Mouse (Mus musculus) left cerebral cortex, postnatal 10 days (tissue): ENCODE measurements around the gene Kat2b. TPM values are rescaled to one million over a fixed set of nuclear protein-coding genes. Genes with fewer than 3 reads are reported as not detected.
"Not testable (repeated sequence)": the region's sequence is repeated elsewhere in the genome, so short reads cannot be mapped to it uniquely, and the experiment has no call there.

Source experiments
- DNase-seq, 2 experiments: peaks; one replicate each; pipeline ENCODE4 v3.0.0; 2021 to 2022; ENCODE audit warnings: low spot score in 2 of 2, mixed read lengths in 1 of 2; ENCODE audit errors: extremely low spot score in 1 of 2
- intact Hi-C: fragments of 180-260 bp; cut with DNase I; formaldehyde crosslinking; loops from one replicate; pipeline ENCODE4 v1.15.1; 2025
- total RNA-seq, 2 experiments: library from RNA; stranded (reverse); gene quantifications; 2 replicates each; pipeline ENCODE4 v1.2.3; 2021

Kat2b gene
- total RNA-seq, result 10 to 100 TPM; 10.5 to 20.3 TPM

DNA sequence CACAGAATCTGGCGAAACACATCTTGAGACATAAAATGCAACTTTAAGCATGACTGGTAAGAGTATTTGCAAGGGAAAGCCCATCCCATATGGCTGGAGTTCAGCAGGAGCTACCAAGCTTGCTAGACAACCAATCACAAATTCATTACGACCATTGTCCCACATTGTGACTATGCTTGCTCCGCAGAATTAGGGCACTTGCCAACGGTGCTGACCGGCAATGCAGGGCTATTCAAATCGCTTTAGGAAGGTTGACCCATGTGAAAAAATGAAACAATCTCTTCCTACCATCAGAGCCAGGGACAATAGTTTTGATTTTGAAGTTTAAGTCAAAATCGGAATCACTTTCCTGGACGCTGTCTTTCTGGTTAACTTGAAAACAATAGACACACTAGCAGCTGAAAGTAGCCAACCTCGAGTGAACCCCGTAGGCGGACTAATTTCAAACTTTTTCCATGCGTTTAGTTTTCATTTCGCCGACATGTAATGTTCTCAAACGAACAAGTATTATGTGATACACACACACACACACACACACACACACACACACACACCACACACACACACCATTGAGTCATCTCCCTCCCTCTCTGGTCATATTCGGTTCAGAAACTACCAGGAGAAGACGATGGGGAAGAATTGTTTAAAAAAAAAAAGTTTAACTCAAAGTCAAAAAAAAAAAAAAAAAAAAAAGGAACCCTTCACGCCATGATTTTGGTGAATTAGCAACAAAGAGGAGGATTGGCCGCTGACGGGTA is at the start of gene Kat2b:
TSS of gene Kat2b (plus strand) at position 701 of the 758 bp plus-strand sequence.
- intact Hi-C loops, result no loop called here

DNA sequence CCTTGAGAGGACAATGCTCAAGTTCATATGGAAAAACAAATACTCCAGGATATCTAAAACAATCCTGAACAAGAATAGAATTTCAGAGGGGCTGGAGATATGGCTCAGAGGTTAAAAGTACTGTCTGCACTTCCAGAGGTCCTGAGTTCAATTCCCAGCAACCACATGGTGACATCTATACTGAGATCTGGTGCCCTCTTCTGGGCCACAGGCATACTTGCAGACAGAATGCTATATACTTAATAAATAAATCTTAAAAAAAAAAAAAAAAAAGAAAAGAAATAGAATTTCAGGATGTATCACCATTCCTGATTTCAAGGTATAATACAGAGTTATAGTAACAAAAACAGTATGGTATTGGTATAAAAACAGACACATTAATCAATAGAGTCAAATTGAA is 47.3 kb upstream of the Kat2b start:
- intact Hi-C loops, result no loop called here
- no peak for DNase-seq

More for the DNA sequence above, at the start of gene Kat2b:
- peak in 1 of 2 experiments; percentile 30 for DNase-seq

DNA sequence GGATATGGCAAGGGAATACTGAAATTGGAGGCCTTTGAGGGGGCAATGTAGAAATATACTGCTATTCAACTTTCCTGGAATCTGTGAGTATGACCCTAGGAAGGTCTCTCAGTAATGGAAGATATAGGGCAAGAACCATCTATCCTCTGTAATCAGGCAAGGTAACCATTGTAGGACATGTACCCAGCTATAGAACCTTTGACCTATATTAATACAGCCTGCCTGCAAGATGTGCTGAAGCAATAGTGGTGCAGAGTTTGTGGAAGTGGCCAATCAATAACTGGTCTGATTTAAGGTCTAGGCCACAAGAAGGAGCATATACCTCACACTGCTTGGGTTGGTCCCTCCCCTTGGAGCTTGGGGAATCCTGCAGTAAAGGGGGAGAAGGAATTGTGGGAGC is 46.2 kb upstream of the Kat2b start:
- intact Hi-C loops, result no loop called here

DNA sequence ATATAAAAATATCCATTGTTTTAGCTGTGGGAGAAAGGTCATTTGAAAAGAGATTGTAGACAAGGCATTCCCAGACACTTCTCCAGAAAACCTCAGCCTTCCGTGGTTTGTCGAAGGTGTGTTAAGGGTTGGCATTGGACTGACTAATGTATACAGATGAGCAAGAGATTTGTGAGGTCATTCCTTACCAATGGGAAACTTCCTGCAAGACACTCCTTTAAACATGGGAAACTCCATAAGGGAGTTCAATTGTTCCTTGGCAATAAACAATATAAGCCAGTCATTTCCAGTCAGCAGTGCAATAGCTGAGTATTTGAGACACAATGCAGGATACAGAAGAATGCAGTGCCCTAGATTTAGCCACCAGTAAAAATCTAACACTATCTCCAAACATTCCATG is 38.6 kb upstream of the Kat2b start:
- intact Hi-C loops, result no loop called here
- DNase-seq, result no peak

More for the DNA sequence above, 46.2 kb upstream of the Kat2b start:
- DNase-seq, result no peak

DNA sequence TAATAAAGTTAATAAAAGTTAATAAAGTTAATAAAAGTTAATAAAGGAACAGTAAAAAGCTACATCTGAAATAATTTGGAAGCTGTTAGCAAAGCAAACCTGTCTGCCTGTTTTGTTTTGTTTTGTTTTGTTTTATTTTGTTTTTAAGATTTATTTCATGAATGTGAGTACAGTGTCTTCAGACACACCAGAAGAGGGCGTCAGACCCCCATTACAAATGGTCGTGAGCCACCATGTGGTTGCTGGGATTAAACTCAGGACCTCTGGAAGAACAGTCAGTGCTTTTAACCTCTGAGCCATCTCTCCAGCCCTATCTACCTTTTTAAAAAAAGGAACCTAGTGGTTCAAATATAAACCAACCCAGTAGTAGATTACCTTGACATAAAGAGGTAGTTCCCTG is 35.5 kb upstream of the Kat2b start:
- intact Hi-C loops, result no loop called here
- DNase-seq, result no peak

DNA sequence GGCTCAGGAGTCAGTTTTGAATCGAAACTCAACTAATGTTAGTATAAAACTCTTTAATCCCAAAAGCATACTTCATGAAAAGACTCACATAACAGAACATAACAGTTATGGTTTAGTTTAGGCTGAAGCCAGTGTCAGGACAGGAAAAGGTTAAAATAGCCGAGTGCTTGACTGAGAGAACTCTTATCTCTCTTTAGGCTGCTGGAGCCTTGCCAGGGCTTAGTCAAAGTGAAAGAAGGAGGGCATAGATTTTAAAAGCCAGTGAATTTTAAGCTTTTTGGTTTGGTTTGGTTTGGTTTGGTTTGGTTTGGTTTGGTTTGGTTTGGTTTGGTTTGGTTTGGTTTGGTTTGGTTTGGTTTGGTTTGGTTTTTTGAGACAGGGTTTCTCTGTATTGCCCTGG is 34.2 kb upstream of the Kat2b start:
- no peak for DNase-seq
- intact Hi-C loops, result no loop called here

DNA sequence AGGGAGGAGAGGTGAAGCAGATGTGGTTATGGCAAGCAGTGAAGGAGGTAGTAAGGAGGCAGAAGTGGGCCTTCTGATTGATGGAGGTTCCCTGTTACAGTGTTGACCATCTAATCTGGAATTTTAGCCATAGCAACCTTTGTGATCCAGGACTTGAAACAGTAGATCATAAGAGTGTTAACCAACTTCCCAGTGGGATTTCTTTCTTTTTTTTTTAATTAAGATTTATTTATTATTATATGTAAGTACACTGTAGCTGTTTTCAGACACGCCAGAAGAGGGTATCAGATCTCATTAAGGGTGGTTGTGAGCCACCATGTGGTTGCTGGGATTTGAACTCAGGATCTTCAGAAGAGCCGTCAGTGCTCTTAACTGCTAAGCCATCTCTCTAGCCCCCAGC is 27.3 kb upstream of the Kat2b start, which contains the start of gene Pp2d1:
TSS of gene Pp2d1 (minus strand) at position 101 of the 400 bp plus-strand sequence.
- DNase-seq, intact Hi-C loops: not testable (repeated sequence)

DNA sequence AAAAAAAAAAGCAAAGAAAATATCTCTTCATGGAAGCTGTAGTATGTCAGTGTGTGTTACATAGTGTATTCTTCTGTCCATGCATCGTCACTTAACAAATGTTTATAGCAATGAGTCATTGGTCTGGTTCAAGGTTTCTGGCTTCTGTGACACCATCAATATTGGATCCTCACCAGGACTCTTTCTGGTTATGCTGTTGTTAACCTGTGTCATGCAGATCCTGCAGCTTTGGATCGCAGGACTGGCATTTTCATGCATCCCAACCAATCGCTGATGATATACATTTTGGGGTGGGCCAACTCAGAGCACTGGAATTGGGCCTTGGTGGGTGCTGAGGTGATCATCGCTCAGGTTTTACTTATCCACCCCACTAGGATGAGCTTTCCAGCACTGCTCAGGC is 24.1 kb upstream of the Kat2b start:
- no peak for DNase-seq
- intact Hi-C loops, result no loop called here

DNA sequence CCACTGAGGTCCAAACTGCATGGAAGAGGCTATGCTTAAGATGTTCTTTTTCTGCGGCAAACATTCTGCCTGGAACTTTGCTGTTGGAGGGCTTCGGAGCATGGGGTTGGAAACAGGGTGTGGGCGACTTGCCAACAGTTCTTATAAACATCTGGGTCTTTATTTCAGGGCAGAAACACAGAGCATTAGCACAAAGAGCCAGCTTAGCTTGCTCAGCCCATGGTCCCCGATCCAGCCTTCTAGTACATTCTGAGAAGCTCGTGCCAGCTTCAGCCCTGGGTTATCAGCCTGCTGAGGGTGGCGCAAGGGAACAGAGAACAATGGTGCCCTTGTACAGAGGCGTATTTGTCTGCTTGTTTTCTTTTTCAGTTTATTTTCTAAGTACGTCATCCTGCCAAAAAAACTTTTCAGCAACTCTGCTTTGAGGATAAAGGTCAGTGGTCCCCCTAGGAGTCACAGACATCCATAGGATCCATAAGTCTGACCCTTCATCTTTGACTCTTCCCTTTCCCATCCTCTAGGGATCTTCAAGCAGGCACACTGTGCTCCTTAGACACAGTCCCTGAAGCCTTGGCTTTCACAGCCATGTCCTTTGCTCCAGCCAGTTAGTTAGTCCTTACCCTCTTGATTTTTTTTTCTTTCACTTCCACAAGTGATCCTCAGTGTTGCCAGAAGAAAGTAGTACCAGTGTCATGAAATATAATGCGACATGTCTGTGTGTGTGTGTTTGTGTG is 22.9 kb upstream of the Kat2b start:
- intact Hi-C loops, result no loop called here

DNA sequence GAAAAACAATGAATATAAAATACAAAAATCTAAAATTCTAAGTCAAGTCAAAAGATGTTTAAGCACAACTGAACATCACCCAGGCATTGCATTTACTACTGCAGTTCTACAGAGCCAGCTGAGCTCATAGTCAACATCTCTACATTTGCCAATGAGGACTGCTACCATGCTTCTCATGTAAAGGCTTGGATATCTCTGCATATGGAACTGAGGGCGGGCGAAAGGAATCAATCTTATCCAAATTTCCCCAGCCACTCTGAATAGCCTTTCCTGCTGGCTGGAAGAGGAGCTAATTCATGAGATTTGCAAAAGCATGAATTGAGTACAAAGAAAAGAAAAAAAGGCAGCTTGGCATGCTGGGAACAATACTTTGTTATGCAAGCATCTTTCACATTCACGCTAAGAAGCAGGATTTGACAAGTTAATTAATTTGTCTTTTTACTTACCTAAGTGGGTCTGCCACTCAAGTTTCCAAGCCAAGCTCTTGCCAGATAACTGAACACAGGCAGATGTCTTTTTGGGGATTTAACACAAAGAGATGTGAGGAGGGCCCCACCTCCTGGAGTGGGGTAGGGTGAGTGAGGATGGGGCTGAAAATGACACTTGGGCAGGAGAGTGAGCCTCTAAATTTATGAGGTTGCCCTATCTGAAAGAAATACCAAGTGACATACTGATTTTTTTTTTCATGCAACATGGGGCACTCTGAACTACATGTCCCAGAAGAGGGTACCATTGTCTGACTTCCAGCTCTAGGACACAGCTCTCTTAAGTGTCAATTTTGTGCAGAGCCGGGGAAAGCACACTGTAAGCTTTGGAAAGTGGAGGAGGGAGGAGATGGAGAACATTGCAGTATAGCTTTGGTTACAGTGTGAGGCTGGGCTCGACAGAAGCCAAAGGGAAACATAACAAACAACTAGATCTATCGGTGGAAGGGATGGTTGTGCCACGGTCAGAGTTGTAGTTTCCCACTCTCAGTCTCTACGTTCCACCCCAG is 15.1 kb upstream of the Kat2b start:
- DNase-seq, result no peak
- intact Hi-C loops, result no loop called here

More for the DNA sequence above, 22.9 kb upstream of the Kat2b start:
- DNase-seq, result peak in 1 of 2 experiments; percentile 24

DNA sequence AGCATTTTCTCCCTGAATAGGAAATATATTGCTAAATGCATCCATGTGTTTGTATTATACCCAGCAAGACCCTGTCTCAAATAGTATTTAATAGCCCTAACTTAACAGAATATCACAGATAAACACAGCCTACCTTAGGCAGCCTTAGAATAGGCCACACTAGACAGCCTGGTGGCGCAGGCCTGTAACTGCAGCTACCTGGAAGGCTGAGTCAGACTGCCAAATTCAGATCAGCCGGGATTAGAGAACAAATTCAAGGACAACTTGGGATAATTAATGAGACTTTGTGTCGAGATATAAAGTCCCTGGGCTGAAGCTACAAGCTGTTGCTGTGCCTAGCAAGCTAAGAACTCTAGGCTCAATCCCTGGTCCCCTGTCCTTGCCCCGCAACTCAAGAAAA is 12.6 kb upstream of the Kat2b start:
- no peak for DNase-seq
- intact Hi-C loops, result no loop called here

DNA sequence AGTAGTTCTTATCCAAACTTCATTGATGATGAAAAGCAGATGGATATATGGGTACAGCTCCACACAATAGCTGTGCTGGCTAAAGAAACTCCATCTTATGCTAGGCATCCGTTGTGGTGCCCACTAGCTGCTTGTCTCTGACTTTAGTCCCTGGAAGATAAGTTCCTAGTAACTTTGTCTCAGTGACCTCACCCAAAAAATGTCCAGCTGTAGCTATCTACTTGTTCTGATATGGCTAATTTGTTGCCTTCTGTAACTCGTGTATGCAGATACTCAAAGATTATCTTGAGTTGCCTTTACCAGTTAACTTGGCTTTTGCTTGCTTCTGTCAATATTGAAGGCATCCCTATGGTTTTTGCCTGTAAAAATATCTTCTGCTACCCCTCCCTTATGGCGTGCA is 11.8 kb upstream of the Kat2b start:
- intact Hi-C loops, result no loop called here
- DNase-seq, result no peak

DNA sequence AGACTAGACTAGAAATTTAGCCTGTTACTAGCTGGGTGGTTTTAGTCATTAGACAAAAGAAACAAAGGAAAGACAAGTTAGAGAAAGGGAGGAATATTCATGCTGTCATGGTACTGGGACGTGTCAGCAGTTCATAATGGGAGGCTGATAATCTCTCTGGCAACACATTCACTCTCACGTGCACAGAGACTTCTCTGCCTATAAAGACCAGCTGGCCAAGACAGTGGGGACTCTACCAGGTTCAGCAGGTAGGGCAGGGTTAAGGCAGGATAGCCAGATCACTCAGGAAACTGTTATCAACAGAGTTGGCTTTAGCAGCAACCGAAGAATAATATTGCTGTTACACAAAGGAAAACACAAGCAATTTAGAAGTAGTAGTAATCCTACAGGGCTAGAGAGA is 9.2 kb upstream of the Kat2b start:
- intact Hi-C loops, result no loop called here
- DNase-seq, result no peak

DNA sequence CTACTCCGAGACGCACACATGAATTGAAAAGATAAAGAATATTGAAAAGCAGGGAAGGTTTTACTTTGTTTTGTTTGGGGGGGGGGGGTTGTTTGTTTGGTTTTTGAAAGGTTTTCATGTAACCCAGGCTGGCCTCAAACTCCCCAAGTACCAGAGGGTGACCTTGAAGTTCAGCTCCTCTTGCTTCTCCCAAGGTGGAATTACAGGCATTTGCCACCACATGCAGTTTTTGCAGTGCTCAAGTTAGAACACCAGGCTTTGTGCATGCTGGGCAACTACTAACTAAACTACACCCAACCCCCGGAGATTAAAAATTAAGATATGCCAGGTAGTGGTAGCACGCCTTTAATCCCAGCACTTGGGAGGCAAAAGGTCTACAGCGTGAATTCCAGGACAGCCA is 7.0 kb upstream of the Kat2b start:
- no peak for DNase-seq
- intact Hi-C loops, result no loop called here

DNA sequence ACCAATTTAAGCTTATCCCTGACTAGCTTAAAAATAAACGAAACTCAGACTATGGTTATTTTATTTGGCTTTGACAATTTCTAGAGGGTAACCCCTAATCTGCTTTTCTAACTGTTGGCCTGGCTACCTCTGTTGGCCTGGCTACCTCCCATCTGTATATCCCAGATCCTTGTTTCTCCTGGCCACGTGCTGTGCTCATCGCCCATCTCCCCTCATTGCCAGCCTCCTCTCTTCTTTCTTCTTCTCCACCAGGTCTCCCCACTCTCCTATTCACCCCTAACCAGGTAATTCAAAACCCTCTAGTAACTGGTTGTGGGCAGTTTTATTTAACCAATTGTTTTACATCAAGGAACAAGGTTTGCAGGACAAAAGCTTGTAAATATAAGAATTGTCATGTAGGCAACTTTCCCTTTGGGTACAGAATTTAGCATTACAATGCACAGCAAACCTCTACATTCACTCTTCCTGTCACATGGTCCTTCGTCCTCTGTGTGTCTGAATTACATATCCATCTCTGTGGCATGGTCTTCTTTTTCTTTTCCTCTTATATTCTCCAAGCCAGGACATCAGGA is 5.1 kb upstream of the Kat2b start:
- intact Hi-C loops, result no loop called here
- DNase-seq, result no peak

DNA sequence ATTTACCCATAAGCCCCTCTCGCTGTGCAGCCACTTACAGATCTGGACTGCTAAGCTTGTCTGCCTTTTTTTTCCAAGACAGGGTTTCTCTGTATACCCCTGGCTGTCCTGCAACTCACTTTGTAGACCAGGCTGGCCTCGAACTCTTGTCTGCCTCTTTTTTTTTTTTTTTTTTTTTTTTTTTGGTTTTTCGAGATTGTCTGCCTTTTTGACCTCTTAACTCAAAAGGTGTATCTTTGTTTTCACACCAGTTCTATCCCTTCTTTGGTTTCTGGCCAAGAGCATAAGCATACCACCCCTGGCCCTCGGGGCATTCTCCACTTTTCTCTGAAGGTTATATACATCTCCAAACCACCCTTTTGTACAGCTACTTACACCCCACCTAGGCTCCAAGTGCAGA is 1.8 kb upstream of the Kat2b start:
- DNase-seq, result no peak
- intact Hi-C loops, result no loop called here

DNA sequence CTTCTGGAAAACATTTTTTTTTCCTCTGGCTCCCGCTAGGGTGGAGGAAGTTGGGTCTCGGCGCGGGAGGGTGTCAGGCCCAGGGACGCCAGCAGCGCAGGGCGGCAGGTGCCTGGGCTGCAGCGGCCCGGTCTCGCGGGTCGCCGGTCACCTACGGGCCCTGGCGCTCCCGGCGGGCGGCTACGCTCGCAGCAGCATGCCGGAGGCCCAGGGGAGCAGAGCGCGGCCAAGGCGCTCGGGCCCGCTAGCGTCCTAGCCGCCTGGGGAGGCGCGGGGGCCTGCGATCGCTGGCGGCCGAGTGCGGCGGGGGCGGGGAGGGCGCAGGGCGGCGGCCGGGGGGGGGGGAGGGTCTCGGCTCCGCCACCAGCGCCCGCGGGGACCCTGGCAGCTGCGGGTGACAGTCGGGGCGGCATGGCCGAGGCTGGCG is 271 bp downstream of the Kat2b start:
- intact Hi-C loops, result no loop called here
- DNase-seq, result peak in 1 of 2 experiments; percentile 80

DNA sequence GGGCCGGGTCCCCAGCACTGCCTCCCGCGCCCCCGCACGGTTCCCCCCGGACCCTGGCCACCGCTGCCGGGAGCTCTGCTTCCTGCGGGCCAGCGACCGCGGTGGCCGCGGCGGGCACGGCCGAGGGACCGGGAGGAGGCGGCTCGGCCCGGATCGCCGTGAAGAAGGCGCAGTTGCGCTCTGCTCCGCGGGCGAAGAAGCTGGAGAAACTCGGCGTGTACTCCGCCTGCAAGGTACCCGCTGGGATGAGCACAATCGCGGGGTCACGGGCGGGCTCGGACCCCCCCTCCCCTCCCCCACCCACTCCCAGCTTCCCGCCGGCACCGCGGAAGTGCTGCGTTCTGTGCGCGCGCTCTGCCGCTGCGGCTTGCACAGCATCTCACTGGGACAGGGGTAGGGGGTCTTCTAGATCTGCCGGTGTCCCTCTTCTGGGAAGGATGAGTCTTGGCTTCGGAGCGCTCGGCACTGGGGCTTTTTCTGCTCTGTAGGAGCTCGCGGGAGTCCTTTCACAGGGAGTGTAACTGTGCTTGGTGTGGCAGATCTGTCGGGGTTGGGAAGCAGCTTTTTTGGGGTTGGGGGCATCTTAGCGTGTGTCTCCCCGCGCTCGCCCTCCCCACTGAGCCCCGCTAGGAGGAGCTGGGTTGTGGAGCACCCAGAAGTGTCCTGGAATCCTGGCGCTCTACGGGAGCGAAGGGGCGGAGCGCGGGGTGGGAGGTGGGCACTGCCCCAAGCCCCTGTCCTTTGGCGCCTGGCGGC is 863 bp downstream of the Kat2b start:
- peak in 1 of 2 experiments; percentile 66 for DNase-seq
- intact Hi-C loops, result no loop called here
